Mouse (Mus musculus) thymus, adult 2 months (tissue): ENCODE results near the gene P3h1. TPM values are rescaled to one million over a fixed set of nuclear protein-coding genes. Genes with fewer than 3 reads are reported as not detected.
"Not testable (repeated sequence)": the region's sequence is repeated elsewhere in the genome, so short reads cannot be mapped to it uniquely, and the experiment has no call there.

ENCODE experiments used
- DNase-seq: peaks from one replicate; pipeline ENCODE4 v3.0.0; 2021
- H3K27ac ChIP-seq: fragments of 200-500 bp; 2 replicates; pipeline ENCODE4 v1.5.1; 2012; ENCODE audit warnings: low read length, control low read depth; ENCODE audit not compliant: control insufficient read depth, insufficient read depth
- H3K27me3 ChIP-seq: fragments of 200-500 bp; 2 replicates; pipeline ENCODE4 v1.6.1; 2012; ENCODE audit warnings: mild to moderate bottlenecking, low read length, moderate library complexity, mixed read lengths; ENCODE audit not compliant: control insufficient read depth, insufficient read depth
- H3K36me3 ChIP-seq: fragments of 200-500 bp; 2 replicates; pipeline ENCODE4 v1.6.1; 2012; ENCODE audit warnings: mild to moderate bottlenecking, low read length, moderate library complexity; ENCODE audit not compliant: control insufficient read depth, insufficient read depth
- H3K4me1 ChIP-seq: fragments of 200-500 bp; replicated peaks from 2 replicates; pipeline ENCODE4 v1.6.1; 2012; ENCODE audit warnings: low read length; ENCODE audit not compliant: control insufficient read depth, insufficient read depth
- H3K4me3 ChIP-seq: fragments of 200-500 bp; 2 replicates; pipeline ENCODE4 v1.5.1; 2012; ENCODE audit warnings: mild to moderate bottlenecking, low read length, control low read depth, moderate library complexity; ENCODE audit not compliant: control insufficient read depth, insufficient read depth
- CTCF ChIP-seq: fragments of 200-500 bp; IDR thresholded peaks from 2 replicates; pipeline ENCODE4 v1.5.1; 2012; ENCODE audit warnings: mild to moderate bottlenecking, control low read depth, low read length, moderate library complexity, borderline replicate concordance; ENCODE audit not compliant: control insufficient read depth, poor library complexity, insufficient read depth; ENCODE audit errors: extremely low read depth
- POLR2A ChIP-seq: fragments of 200-500 bp; IDR thresholded peaks from 2 replicates; pipeline ENCODE4 v1.6.1; 2012; ENCODE audit warnings: mild to moderate bottlenecking, low read length, control low read depth, moderate library complexity; ENCODE audit not compliant: control insufficient read depth, poor library complexity, insufficient read depth; ENCODE audit errors: extremely low read depth
- WGBS: fragments of 180-500 bp; shearing (Covaris S2); methylation state at CpG from one replicate; pipeline ENCODE4 v1.1.7; 2018; 5-methylcytosine and 5-hydroxymethylcytosine counted together
- polyA plus RNA-seq: library from polyadenylated mRNA; depleted of rRNA; stranded (reverse); fragments of >200 nt; gene quantifications from 2 replicates; pipeline ENCODE4 v1.2.3, GENCODE M21; 2012

The P3h1 gene
- polyA plus RNA-seq, 1 experiment: 9.9 TPM

- Histone ChIP-seq H3K36me3 (no peaks in the 10 kb centered on the region), H3K27me3 (no peaks in the 10 kb centered on the region), H3K4me3 (no peak overlapping the region), H3K4me1 (peaks cover 4% of the 10 kb centered on the region), H3K27ac (no peak overlapping the region)
- DNase-seq: no peak
- 85% methylated on average over 5 of the region's 5 CpGs for WGBS
- no peak for TF ChIP-seq POLR2A
- TF ChIP-seq CTCF: no peak
Observed at GRCm38 (mm10) chr4:119262483-119262882, 29.8 kb downstream of the P3h1 start.

- WGBS: 89% methylated on average over 3 of the region's 3 CpGs
- Histone ChIP-seq H3K27ac (no peak overlapping the region), H3K4me3 (no peak overlapping the region), H3K36me3 (no peaks in the 10 kb centered on the region), H3K27me3 (no peaks in the 10 kb centered on the region), H3K4me1 (0 out of 2 replicates have a peak, but pooled peaks cover 2% of the 10 kb centered on the region)
- DNase-seq: no peak
- TF ChIP-seq POLR2A (no peak), CTCF (no peak)
Observed at GRCm38 (mm10) chr4:119263459-119263858, 30.7 kb downstream of the P3h1 start.

GRCm38 (mm10) chr4:119266606-119267005, 33.9 kb downstream of the P3h1 start:
- H3K36me3 ChIP-seq: peaks cover 5% of the 10 kb centered on the region
- H3K27ac ChIP-seq: no peak overlapping the region
- no peaks in the 10 kb centered on the region for H3K27me3 ChIP-seq
- H3K4me3 ChIP-seq: no peak overlapping the region
- H3K4me1 ChIP-seq: 0 out of 2 replicates have a peak, but pooled peaks cover 2% of the 10 kb centered on the region
- DNase-seq: no peak
- no peak for TF ChIP-seq POLR2A
- TF ChIP-seq CTCF: no peak
- WGBS: 76% methylated on average over 13 of the region's 13 CpGs

GRCm38 (mm10) chr4:119274627-119275026, 41.9 kb downstream of the P3h1 start:
- DNase-seq: no peak
- TF ChIP-seq CTCF: no peak
- no peak for TF ChIP-seq POLR2A
- Histone ChIP-seq H3K27ac (no peak overlapping the region), H3K27me3 (no peaks in the 10 kb centered on the region), H3K36me3 (peaks cover 66% of the 10 kb centered on the region), H3K4me3 (no peak overlapping the region), H3K4me1 (no peaks in the 10 kb centered on the region)
- WGBS: 97% methylated on average over 1 of the region's 1 CpGs

GRCm38 (mm10) chr4:119275226-119275625, 42.5 kb downstream of the P3h1 start:
- H3K27me3 ChIP-seq: no peaks in the 10 kb centered on the region
- H3K36me3 ChIP-seq: peaks cover 72% of the 10 kb centered on the region
- no peaks in the 10 kb centered on the region for H3K4me1 ChIP-seq
- H3K27ac ChIP-seq: no peak overlapping the region; the same call in 1 of the 2 replicates
- H3K4me3 ChIP-seq: no peak overlapping the region
- TF ChIP-seq CTCF (no peak), POLR2A (no peak)
- no peak for DNase-seq
- WGBS: 81% methylated on average over 2 of the region's 2 CpGs

- Histone ChIP-seq H3K4me1 (no peaks in the 10 kb centered on the region), H3K27ac (no peak overlapping the region), H3K36me3 (peaks cover 76% of the 10 kb centered on the region), H3K4me3 (no peak overlapping the region), H3K27me3 (no peaks in the 10 kb centered on the region)
- TF ChIP-seq POLR2A (no peak), CTCF (no peak)
- DNase-seq: no peak
- WGBS: 93% methylated on average over 2 of the region's 2 CpGs
Observed at GRCm38 (mm10) chr4:119275726-119276125, 43.0 kb downstream of the P3h1 start.

- not testable (repeated sequence) for H3K4me3 ChIP-seq, DNase-seq, H3K27me3 ChIP-seq, H3K4me1 ChIP-seq, H3K27ac ChIP-seq
- H3K36me3 ChIP-seq: peaks cover 87% of the 10 kb centered on the region
- WGBS: 97% methylated on average over 15 of the region's 15 CpGs
Observed at GRCm38 (mm10) chr4:119278784-119279183, 46.1 kb downstream of the P3h1 start.
